Mouse (Mus musculus) thymus, adult 18-20 months (tissue): Measurements from ENCODE around the gene Tex29.
"Not testable (repeated sequence)": the region's sequence is repeated elsewhere in the genome, so short reads cannot be mapped to it uniquely, and the experiment has no call there.

Experiments
- DNase-seq, 2 experiments: peaks; one replicate each; pipeline ENCODE4 v3.0.0; 2022; ENCODE audit warnings: mixed read lengths in 2 of 2

The Tex29 gene

GRCm38 (mm10) chr8:11831939-11832338 is 8.3 kb upstream of the Tex29 start:
- no peak for DNase-seq

- no peak for DNase-seq
These were observed 7.1 kb upstream of the Tex29 start for GRCm38 (mm10) chr8:11833157-11833556.

- no peak for DNase-seq
These were observed 6.1 kb upstream of the Tex29 start for GRCm38 (mm10) chr8:11834200-11834599.

GRCm38 (mm10) chr8:11834691-11835090 is 5.6 kb upstream of the Tex29 start:
- DNase-seq = no peak

GRCm38 (mm10) chr8:11841571-11841970 is 1.3 kb downstream of the Tex29 start:
- DNase-seq = no peak

- no peak for DNase-seq
These were observed 2.5 kb downstream of the Tex29 start for GRCm38 (mm10) chr8:11842757-11843156.

- no peak for DNase-seq
These were observed 3.5 kb downstream of the Tex29 start for GRCm38 (mm10) chr8:11843677-11844315.

GRCm38 (mm10) chr8:11844316-11844685 is 4.0 kb downstream of the Tex29 start:
- DNase-seq = no peak

GRCm38 (mm10) chr8:11846807-11847206 is 6.5 kb downstream of the Tex29 start:
- DNase-seq = no peak

- DNase-seq = no peak
These were observed 27.6 kb downstream of the Tex29 start for GRCm38 (mm10) chr8:11867832-11868231.

- not testable (repeated sequence) for DNase-seq
These were observed 34.0 kb downstream of the Tex29 start for GRCm38 (mm10) chr8:11874227-11874626.

GRCm38 (mm10) chr8:11884646-11885045 is 44.4 kb downstream of the Tex29 start:
- DNase-seq = no peak

- DNase-seq = no peak
These were observed 45.8 kb downstream of the Tex29 start for GRCm38 (mm10) chr8:11885881-11886699.

GRCm38 (mm10) chr8:11886824-11887223 is 46.5 kb downstream of the Tex29 start:
- no peak for DNase-seq

GRCm38 (mm10) chr8:11889156-11890018 is 49.1 kb downstream of the Tex29 start:
- DNase-seq = no peak

GRCm38 (mm10) chr8:11892756-11893155 is 52.5 kb downstream of the Tex29 start:
- DNase-seq = no peak

- DNase-seq = no peak
These were observed 55.9 kb downstream of the Tex29 start for GRCm38 (mm10) chr8:11896022-11896662.

GRCm38 (mm10) chr8:11896677-11897076 is 56.4 kb downstream of the Tex29 start:
- no peak for DNase-seq

- DNase-seq = no peak
These were observed 58.5 kb downstream of the Tex29 start for GRCm38 (mm10) chr8:11898814-11899213.
